Mouse (Mus musculus) stomach, embryonic 15.5 days (tissue): ENCODE measurements around the gene Pbx3. TPM values are rescaled to one million over a fixed set of nuclear protein-coding genes. Genes with fewer than 3 reads are reported as not detected.

Experiments used
- ATAC-seq: fragments of 200-750 bp; cut with Nextera tagmentation; 2 replicates; pipeline ENCODE4 v1.8.0; 2017; ENCODE audit warnings: low read depth, moderate number of reproducible peaks, moderate TSS enrichment; ENCODE audit not compliant: insufficient read depth, low FRiP score
- H3K27ac ChIP-seq: fragments of 300-500 bp; sonication (generic); 2 replicates; pipeline ENCODE4 v1.5.1; 2015; ENCODE audit warnings: mild to moderate bottlenecking, inconsistent platforms
- H3K27me3 ChIP-seq: fragments of 300-500 bp; sonication (generic); replicated peaks from 2 replicates; pipeline ENCODE4 v1.6.1; 2015; ENCODE audit warnings: inconsistent platforms
- H3K36me3 ChIP-seq: fragments of 300-500 bp; sonication (generic); 2 replicates; pipeline ENCODE4 v1.6.1; 2015; ENCODE audit warnings: inconsistent platforms
- H3K4me1 ChIP-seq: fragments of 300-500 bp; sonication (generic); 2 replicates; pipeline ENCODE4 v1.6.1; 2015; ENCODE audit warnings: inconsistent platforms
- H3K4me2 ChIP-seq: fragments of 300-500 bp; sonication (generic); 2 replicates; pipeline ENCODE4 v1.6.1; 2015; ENCODE audit warnings: mild to moderate bottlenecking, inconsistent platforms
- H3K4me3 ChIP-seq: fragments of 300-500 bp; sonication (generic); replicated peaks from 2 replicates; pipeline ENCODE4 v1.5.1; 2015; ENCODE audit warnings: inconsistent platforms
- H3K9ac ChIP-seq: fragments of 300-500 bp; sonication (generic); 2 replicates; pipeline ENCODE4 v1.6.1; 2015; ENCODE audit warnings: inconsistent platforms
- H3K9me3 ChIP-seq: fragments of 300-500 bp; sonication (generic); 2 replicates; pipeline ENCODE4 v1.6.1; 2016; ENCODE audit warnings: inconsistent platforms
- WGBS: fragments of 180-500 bp; shearing (Covaris S2); methylation state at CpG from one replicate; pipeline ENCODE4 v1.1.7; 2015; 5-methylcytosine and 5-hydroxymethylcytosine counted together
- polyA plus RNA-seq: library from polyadenylated mRNA; unstranded; fragments of >200 nt; fragmentation: Nextera tagmentation; extraction: Ambion mirVana; gene quantifications from 2 replicates; pipeline ENCODE4 v1.2.1, GENCODE M21; 2015

The Pbx3 gene
- polyA plus RNA-seq, 1 experiment from 2014 or later = 26.1 TPM

GRCm38 (mm10) chr2:34284239-34284638 lies 88.7 kb downstream of the Pbx3 start:
- 73% methylated on average over 2 of the region's 2 CpGs for WGBS
- no peak for ATAC-seq
- H3K4me1 ChIP-seq = no peaks in the 10 kb centered on the region
- H3K4me2 ChIP-seq = no peak overlapping the region
- H3K27me3 ChIP-seq = no peaks in the 10 kb centered on the region
- H3K4me3 ChIP-seq = no peak overlapping the region
- H3K36me3 ChIP-seq = no peaks in the 10 kb centered on the region
- no peak overlapping the region for H3K9ac ChIP-seq
- H3K27ac ChIP-seq = no peak overlapping the region
- H3K9me3 ChIP-seq = no peaks in the 10 kb centered on the region

- no peaks in the 10 kb centered on the region for H3K9me3 ChIP-seq
- whole genome bisulfite sequencing = 71% methylated on average over 3 of the region's 3 CpGs
- no peak overlapping the region for H3K4me3 ChIP-seq
- ATAC-seq = no peak
- H3K9ac ChIP-seq = no peak overlapping the region
- no peaks in the 10 kb centered on the region for H3K4me1 ChIP-seq
- H3K4me2 ChIP-seq = no peak overlapping the region
- no peaks in the 10 kb centered on the region for H3K36me3 ChIP-seq
- H3K27me3 ChIP-seq = no peaks in the 10 kb centered on the region
- H3K27ac ChIP-seq = no peak overlapping the region
Measured at GRCm38 (mm10) chr2:34280996-34281395, 91.9 kb downstream of the Pbx3 start.

GRCm38 (mm10) chr2:34279726-34280125 lies 93.2 kb downstream of the Pbx3 start:
- H3K4me1 ChIP-seq = no peaks in the 10 kb centered on the region
- no peaks in the 10 kb centered on the region for H3K36me3 ChIP-seq
- H3K4me3 ChIP-seq = no peak overlapping the region
- no peak overlapping the region for H3K4me2 ChIP-seq
- no peak overlapping the region for H3K27ac ChIP-seq
- H3K9ac ChIP-seq = no peak overlapping the region
- no peaks in the 10 kb centered on the region for H3K9me3 ChIP-seq
- no peaks in the 10 kb centered on the region for H3K27me3 ChIP-seq
- 50% methylated on average over 6 of the region's 6 CpGs for WGBS
- ATAC-seq = no peak

- no peaks in the 10 kb centered on the region for H3K27me3 ChIP-seq
- no peaks in the 10 kb centered on the region for H3K4me1 ChIP-seq
- no peaks in the 10 kb centered on the region for H3K9me3 ChIP-seq
- H3K4me3 ChIP-seq = no peak overlapping the region
- no peak overlapping the region for H3K4me2 ChIP-seq
- no peak overlapping the region for H3K9ac ChIP-seq
- no peak overlapping the region for H3K27ac ChIP-seq
- ATAC-seq = no peak
- WGBS = 88% methylated on average over 10 of the region's 10 CpGs
- no peaks in the 10 kb centered on the region for H3K36me3 ChIP-seq
Measured at GRCm38 (mm10) chr2:34275630-34276193, 97.2 kb downstream of the Pbx3 start.

GRCm38 (mm10) chr2:34262046-34262445 lies 110.9 kb downstream of the Pbx3 start:
- Histone ChIP-seq H3K27me3 (no peaks in the 10 kb centered on the region), H3K36me3 (no peaks in the 10 kb centered on the region), H3K27ac (no peak overlapping the region), H3K4me2 (no peak overlapping the region), H3K9me3 (no peaks in the 10 kb centered on the region), H3K9ac (no peak overlapping the region), H3K4me3 (no peak overlapping the region), H3K4me1 (peaks cover 4% of the 10 kb centered on the region; the same call in 1 of the 2 replicates)
- ATAC-seq = no peak

- ATAC-seq = no peak
- Histone ChIP-seq H3K27me3 (no peaks in the 10 kb centered on the region), H3K9me3 (no peaks in the 10 kb centered on the region), H3K27ac (no peak overlapping the region), H3K36me3 (no peaks in the 10 kb centered on the region), H3K4me3 (no peak overlapping the region), H3K9ac (no peak overlapping the region), H3K4me1 (peaks cover 9% of the 10 kb centered on the region; the same call in 1 of the 2 replicates), H3K4me2 (no peak overlapping the region)
- 69% methylated on average over 4 of the region's 4 CpGs for WGBS
Measured at GRCm38 (mm10) chr2:34260653-34261076, 112.3 kb downstream of the Pbx3 start.

- 47% methylated on average over 2 of the region's 2 CpGs for WGBS
- H3K9ac ChIP-seq = no peak overlapping the region
- H3K4me3 ChIP-seq = no peak overlapping the region
- H3K9me3 ChIP-seq = no peaks in the 10 kb centered on the region
- H3K36me3 ChIP-seq = no peaks in the 10 kb centered on the region
- no peak for ATAC-seq
- H3K4me1 ChIP-seq = peaks cover 9% of the 10 kb centered on the region; the same call in 1 of the 2 replicates
- H3K27me3 ChIP-seq = no peaks in the 10 kb centered on the region
- H3K27ac ChIP-seq = no peak overlapping the region
- H3K4me2 ChIP-seq = no peak overlapping the region
Measured at GRCm38 (mm10) chr2:34258256-34258655, 114.7 kb downstream of the Pbx3 start.

- whole genome bisulfite sequencing = 36% methylated on average over 2 of the region's 2 CpGs
- H3K4me1 ChIP-seq = peaks cover 9% of the 10 kb centered on the region; the same call in 1 of the 2 replicates
- H3K4me3 ChIP-seq = no peak overlapping the region
- no peaks in the 10 kb centered on the region for H3K36me3 ChIP-seq
- H3K4me2 ChIP-seq = no peak overlapping the region
- H3K9me3 ChIP-seq = no peaks in the 10 kb centered on the region
- H3K27me3 ChIP-seq = no peaks in the 10 kb centered on the region
- H3K27ac ChIP-seq = no peak overlapping the region
- ATAC-seq = no peak
- H3K9ac ChIP-seq = no peak overlapping the region
Measured at GRCm38 (mm10) chr2:34257611-34258010, 115.3 kb downstream of the Pbx3 start.

- Histone ChIP-seq H3K4me2 (no peak overlapping the region), H3K9me3 (no peaks in the 10 kb centered on the region), H3K27ac (no peak overlapping the region), H3K4me3 (no peak overlapping the region), H3K9ac (no peak overlapping the region), H3K27me3 (no peaks in the 10 kb centered on the region), H3K4me1 (peaks cover 9% of the 10 kb centered on the region; the same call in 1 of the 2 replicates), H3K36me3 (no peaks in the 10 kb centered on the region)
- ATAC-seq = no peak
- 69% methylated on average over 6 of the region's 6 CpGs for WGBS
Measured at GRCm38 (mm10) chr2:34256000-34256553, 116.9 kb downstream of the Pbx3 start.

GRCm38 (mm10) chr2:34253627-34254026 lies 119.3 kb downstream of the Pbx3 start:
- Histone ChIP-seq H3K4me1 (peaks cover 12% of the 10 kb centered on the region; the same call in 1 of the 2 replicates), H3K4me3 (no peak overlapping the region), H3K36me3 (no peaks in the 10 kb centered on the region), H3K27ac (no peak overlapping the region), H3K27me3 (no peaks in the 10 kb centered on the region), H3K9me3 (no peaks in the 10 kb centered on the region), H3K4me2 (no peak overlapping the region), H3K9ac (no peak overlapping the region)
- ATAC-seq = no peak
- WGBS = 21% methylated on average over 1 of the region's 1 CpGs

GRCm38 (mm10) chr2:34253111-34253510 lies 119.8 kb downstream of the Pbx3 start:
- Histone ChIP-seq H3K27ac (no peak overlapping the region), H3K9me3 (no peaks in the 10 kb centered on the region), H3K9ac (no peak overlapping the region), H3K4me2 (no peak overlapping the region), H3K27me3 (no peaks in the 10 kb centered on the region), H3K4me3 (no peak overlapping the region), H3K36me3 (no peaks in the 10 kb centered on the region), H3K4me1 (peaks cover 8% of the 10 kb centered on the region; the same call in 1 of the 2 replicates)
- WGBS = 19% methylated on average over 1 of the region's 1 CpGs
- ATAC-seq = no peak

GRCm38 (mm10) chr2:34252286-34252685 lies 120.7 kb downstream of the Pbx3 start:
- Histone ChIP-seq H3K4me1 (peaks cover 8% of the 10 kb centered on the region; the same call in 1 of the 2 replicates), H3K36me3 (no peaks in the 10 kb centered on the region), H3K27ac (no peak overlapping the region), H3K4me2 (no peak overlapping the region), H3K27me3 (no peaks in the 10 kb centered on the region), H3K4me3 (no peak overlapping the region), H3K9ac (no peak overlapping the region), H3K9me3 (no peaks in the 10 kb centered on the region)
- WGBS = 34% methylated on average over 3 of the region's 3 CpGs
- ATAC-seq = no peak; the same call in 1 of the 2 replicates
